Mouse (Mus musculus) v-Abl transformed pro-B cells (cell line): Measurements from ENCODE around the gene Batf3.

Experiments used
- in situ Hi-C, 2 experiments: fragments of 400-800 bp; cut with MboI; formaldehyde crosslinking; loops; one replicate each; pipeline ENCODE4 v1.15.1; 2025; ENCODE audit not compliant: unreplicated experiment in 2 of 2

The Batf3 gene

DNA sequence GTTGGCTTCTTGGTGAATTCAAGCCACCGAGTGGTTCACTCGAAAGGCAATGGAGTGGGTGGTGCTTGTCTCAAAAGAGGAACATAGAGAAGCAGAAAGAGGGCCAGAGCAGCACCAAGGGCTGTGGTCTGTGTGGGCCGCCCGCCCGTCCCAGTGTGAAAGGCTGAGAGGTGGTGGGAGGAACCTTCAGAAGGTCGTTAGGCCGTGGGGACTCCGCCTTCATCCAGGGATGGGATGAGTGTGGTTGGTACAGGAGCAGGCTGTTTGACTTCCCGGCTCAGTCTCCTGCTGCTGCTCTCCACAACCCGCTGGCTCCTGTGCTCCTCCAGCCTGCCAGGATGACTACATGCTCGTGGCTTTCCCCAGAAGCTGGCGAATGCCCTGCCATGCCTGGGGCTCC lies 12.1 kb upstream of the Batf3 start:
- in situ Hi-C loops, result loop anchor here (5.0 kb wide), 3 partner anchors 87 to 197 kb away; no protein-coding TSS in a partner anchor

DNA sequence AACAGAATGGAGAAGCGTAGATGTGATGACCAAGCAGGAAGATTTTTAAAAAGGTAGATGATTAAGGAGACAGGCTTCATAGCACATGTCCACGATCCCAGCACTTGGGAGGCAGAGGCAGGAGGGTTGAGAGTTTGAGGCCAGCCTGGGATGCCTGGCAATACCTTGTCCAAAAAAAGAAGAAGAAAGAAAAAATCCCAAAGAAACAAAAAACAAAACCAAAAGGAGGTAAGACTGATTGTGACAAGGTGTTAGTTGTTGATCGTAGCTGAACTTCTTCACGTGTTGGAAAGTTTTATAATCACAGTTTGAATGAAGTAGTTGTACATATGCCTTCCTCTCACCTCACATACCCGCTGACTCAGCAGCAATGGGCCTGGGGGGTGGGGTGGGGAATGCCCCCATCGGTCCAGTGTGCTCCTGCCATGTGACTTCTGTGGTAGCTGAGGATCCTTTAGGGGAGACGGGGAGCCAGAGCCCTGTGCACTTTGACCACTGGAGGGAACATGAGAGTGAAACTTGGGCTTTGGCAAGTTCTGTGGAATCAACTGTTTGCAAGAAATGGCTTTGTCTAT lies 11.3 kb upstream of the Batf3 start:
- in situ Hi-C loops, result loop anchor here (5.0 kb wide), 3 partner anchors 86 to 196 kb away; no protein-coding TSS in a partner anchor

DNA sequence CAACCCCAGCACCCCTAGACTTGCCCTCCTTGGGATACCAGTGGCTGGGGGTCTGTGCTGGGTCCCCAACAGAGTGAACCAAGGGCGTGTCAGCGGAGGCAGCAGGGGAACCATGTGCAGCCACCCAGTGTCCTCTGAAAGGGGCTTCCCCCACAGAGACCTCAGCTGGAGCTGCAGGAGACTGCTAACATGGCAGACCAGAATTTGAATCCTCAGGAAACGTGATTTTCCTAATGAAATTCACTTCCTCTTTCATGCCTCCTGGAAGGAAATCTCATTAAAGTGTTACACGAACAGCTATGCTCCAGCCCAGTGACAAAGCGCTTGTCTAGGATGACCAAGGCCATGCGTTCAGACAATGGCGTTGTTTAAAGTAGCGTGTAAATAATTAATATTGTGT lies 10.7 kb upstream of the Batf3 start:
- in situ Hi-C loops, result loop anchor here (5.0 kb wide), 3 partner anchors 85 to 195 kb away; no protein-coding TSS in a partner anchor

DNA sequence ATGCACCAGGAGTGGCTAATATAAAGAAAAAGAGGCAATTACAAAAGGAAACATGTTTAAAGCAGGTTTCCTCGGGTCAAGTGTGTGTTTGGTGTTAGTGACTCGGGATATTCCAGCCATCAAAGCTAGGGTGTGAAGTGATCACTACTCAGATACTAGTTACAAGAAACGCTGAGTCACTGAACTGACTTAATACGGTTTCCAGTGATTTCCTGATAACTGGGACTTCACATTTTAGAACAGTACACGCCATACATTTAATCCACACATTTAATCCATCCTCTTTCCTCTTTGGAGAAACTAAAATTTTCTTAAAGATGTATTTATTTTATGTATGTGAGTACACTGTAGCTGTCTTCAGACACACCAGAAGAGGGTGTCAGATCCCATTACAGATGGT lies 9.7 kb upstream of the Batf3 start:
- in situ Hi-C loops, result loop anchor here (5.0 kb wide), 3 partner anchors 84 to 194 kb away; no protein-coding TSS in a partner anchor

DNA sequence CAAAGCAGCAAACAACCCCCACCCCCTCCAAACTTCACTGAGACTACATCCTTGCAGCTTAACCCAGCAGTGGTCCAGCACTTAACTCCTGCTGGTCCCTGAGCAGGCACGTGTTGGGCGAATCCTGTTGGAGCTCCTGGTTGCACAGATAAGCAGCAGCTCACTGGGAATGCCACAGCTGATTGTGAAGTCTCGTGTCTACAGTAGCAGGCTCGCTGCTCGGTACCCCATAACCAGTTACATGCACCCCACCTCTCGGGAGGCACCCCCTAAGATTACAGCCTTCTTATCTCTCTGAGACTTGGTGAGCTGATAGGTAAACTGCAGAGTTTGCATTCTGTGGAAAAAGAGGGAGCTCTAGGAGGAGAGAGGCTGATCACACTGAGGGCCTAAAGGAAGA lies 8.3 kb upstream of the Batf3 start:
- in situ Hi-C loops, result loop anchor here (5.0 kb wide), 3 partner anchors 83 to 193 kb away; no protein-coding TSS in a partner anchor

DNA sequence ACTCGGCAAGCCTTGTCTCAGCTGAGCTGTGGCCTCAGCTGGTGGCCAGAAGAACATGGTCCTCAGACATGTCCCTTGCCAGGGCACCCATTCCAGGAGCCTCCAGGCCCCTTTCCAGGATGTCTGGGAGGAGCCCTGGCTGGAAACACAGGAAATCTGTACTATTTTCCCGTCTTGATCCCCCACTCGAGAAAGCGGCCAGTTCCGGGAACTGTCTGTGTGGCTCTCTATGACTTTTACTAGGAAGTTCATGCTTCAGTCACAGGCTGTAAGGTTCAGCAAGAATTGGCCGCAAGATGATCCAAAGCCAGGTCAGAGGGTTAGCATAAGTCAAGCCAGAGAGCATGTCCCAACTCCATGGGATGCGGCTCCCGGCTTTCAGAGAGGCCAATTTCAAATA lies 5.6 kb upstream of the Batf3 start:
- in situ Hi-C loops, result no loop called here

DNA sequence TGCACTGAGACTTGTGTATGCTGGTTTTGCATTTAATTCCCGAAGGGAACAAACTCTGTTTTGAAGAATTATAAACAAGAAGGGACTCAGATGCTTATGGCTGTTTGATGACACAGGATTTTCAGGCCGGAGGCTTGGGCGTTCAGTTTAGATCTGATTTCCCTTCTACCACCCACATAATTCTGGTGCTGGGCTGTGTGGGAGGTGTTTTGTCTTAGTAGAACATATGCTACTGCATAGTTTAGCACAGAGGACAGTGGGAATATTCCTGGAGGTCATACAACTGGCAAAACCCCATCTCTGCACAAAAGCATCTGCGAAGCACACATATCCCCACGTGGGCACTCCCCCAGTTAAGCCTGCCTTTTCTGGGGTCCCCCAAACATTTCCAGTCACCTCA lies 4.1 kb upstream of the Batf3 start:
- in situ Hi-C loops, result no loop called here

DNA sequence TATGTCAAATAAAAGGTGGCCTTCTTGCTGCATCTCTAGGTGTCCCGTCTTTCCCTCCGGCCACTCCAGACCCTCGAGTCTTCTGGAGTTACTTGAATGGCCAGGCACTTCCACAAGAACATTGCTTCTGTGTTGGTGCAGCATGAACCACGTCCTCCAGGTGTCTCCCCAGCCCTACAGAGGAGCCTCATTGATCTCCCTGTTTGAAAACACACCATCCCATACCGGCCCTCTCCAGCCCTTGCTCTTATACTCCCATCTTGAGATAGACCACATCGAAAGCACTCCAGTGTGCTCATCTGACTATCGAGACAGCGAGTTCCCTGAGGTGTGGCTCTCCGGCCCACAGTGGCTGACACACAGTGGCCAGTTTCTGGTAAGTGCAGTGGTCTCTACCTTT lies 2.6 kb upstream of the Batf3 start:
- in situ Hi-C loops, result loop anchor here in 1 of 2 experiments (5.0 kb wide), 1 partner anchor 472 kb away; no protein-coding TSS in a partner anchor

DNA sequence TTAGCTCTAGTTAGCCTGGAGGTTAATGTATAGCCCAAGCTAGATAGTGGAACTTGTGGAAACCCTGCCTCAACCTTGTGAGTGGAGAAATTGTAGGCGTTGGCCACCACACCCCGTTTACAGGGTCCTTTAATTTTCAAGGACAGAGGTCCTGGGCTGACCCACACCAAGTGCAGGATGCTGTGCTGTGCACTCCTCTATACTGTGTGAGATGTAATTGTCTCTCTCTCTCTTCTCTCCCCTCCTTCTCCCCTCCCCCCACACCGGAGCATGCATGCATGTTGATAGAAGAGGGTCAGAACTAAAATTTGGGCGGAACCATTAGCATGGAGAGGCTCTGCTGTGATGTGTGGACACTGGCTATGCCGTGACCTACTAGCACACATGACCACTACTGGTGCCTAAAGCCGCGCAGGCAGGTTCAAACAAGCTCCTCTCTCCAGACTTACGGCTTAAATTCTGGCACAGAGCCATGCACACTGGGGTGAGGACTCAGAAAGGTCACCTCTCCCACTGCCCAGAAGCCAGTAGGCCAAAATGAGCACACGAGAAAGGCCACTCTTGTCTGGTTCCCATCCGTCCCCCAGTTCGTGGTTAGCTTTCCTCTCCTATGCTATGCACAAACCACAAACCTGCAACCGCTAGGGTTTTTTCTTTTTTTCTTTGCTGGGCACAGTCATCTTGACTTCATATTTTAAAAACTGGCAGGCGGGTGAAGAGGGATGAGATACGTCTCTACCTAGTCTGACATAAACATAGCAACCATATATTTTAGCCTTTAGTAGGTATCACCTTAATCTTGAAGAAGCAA lies 571 bp upstream of the Batf3 start:
- in situ Hi-C loops, result loop anchor here in 1 of 2 experiments (5.0 kb wide), 1 partner anchor 470 kb away; no protein-coding TSS in a partner anchor

DNA sequence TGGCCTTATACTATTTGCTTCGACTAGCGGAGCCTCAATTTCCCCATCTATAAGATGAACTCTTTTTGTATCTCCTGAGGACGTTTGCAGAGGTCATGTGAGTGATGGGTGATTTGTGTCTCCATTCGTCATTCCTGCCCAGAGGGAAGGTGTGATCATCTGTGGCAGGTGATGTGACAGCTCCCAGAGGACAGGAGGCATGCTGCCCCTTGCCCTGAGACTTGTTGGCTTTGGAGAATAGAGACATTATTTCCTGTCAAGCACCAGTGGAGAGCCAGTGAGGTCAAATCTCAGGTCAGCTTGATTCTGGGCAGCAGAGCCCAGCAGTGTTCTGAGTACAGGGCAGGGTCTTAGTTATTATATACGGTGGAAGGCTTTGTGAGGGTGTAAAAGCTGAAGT lies 1.5 kb downstream of the Batf3 start:
- in situ Hi-C loops, result loop anchor here in 1 of 2 experiments (5.0 kb wide), 1 partner anchor 468 kb away; no protein-coding TSS in a partner anchor

DNA sequence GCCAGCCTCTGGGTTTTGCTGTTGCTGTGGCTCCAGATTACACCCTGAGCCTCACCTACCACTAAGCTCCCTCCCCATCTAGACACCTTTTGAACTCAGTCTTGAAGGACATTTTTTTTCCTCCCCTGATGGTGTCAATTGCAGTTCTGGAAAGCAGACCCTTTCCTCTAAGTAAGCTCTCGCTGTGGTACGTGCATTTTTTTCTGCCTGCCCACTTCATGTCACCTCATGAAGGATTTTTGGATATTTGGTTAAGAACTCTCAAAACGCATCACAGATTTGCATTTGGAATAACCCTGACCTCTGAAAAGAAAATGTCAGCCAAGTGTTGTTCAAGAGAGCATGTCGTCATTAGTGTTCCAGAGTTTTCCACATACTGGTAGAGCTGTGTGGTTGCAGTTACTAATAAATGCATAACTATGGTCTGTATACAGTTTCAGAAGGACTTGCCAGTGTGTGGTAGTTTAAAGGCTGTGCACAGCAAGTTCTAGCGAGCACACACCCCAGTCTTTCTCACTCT lies 2.2 kb downstream of the Batf3 start:
- in situ Hi-C loops, result loop anchor here in 1 of 2 experiments (5.0 kb wide), 1 partner anchor 467 kb away; no protein-coding TSS in a partner anchor

DNA sequence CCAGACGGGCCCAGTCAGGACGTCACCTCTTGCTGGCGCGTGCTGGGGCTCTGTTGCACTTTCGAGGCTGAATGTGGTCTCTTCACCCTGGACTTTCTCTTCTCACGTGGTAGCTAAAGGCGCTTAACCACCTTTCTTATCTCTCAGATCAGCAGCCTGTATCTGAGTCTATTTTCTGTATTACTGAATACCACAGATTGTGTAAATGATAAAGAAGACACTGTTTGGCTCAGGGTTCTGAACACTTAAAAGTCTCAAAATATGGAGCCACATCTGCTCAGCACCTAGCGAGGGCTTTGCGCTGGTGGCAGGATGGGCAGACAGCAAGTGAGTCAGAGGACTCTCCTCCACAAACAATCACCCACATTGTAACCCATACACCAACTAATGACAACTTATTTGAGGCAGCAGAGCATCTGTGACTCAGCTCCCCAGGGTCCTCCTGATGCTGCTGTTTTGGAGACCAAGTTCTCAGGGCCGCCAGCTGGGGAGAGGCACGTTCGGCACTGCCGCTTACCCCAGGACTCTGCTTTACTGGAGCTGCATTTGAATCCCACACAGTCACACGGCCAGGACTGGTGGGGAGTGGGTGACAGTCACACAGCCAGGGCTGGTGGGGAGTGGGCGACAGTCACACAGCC lies 5.2 kb downstream of the Batf3 start:
- in situ Hi-C loops, result no loop called here

DNA sequence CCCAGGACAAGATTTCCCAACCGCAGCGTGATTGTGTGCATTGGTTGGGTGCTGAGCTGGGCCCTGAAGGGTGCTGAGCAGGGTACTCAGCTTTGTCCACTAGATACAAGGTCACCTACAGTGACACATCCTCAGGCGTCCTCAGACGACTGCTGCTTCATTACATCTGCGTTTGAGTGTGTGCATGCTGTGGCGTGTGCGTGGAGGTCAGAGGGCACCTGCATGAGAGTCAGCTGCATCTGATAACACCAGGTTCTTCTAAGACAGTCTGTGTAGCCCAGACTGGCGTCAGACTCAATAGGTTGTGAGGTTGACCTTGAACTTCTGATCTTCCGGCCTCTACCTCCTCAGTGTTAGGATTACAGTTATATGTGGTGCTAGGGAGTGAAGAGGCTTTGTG lies 7.6 kb downstream of the Batf3 start:
- in situ Hi-C loops, result no loop called here

DNA sequence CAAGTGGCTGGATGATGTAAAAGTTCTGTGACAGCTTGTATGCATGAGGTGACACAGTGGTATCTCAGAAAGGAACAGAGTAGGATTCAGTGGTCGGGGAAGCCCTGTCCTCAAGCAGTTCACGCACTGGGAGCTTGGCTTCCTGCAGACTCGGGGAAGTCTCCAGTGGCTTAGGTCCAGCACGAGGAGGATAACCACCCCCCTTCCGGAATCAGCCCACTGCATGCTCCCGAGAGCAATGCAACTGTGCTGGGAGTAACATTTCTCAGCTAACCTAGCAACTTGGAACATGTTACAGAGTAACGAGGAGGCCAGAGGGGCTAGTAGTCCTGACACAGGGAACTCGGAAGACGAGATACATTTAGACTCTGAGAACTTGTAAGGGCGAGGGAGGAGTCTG lies 9.7 kb downstream of the Batf3 start:
- in situ Hi-C loops, result no loop called here

DNA sequence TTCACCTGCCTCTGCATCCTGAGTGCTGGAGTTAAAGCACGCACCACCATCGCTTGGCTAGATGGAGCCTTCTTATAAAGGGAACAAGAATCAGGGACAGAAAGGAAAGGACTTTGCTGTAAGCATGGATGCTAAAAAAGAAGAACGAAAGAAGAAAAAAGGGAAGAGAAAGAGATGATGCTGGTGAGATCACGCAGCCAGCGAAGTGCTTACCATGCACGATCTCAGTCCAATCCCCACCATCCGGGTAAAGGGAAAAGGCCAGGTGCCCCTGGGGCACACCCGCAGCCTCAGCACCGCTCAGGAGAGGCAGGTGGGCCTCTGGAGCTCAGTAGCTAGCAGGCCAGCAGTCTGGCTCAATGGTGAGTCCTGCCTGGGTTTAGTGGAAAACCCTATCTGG lies 12.3 kb downstream of the Batf3 start:
- in situ Hi-C loops, result no loop called here

DNA sequence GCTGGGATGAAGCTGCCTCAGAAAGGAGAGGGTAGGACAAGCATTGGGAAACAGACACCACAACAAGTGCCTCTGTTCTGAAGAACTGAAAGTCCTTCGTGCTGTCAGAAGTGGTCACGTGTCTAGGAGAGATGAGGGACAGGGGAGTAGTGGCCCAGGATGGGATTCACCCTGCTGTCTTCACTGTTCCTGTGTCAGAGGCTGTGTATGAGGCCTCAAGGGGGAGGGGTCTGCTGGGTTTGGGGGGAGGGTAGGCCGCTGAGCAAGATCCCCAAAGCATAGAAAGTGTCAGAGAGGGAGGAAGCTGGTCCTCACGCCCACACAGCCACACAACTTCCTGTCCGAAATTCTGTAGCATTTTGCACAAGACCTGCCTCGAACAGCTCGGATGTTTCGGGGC lies 13.5 kb downstream of the Batf3 start:
- in situ Hi-C loops, result no loop called here

DNA sequence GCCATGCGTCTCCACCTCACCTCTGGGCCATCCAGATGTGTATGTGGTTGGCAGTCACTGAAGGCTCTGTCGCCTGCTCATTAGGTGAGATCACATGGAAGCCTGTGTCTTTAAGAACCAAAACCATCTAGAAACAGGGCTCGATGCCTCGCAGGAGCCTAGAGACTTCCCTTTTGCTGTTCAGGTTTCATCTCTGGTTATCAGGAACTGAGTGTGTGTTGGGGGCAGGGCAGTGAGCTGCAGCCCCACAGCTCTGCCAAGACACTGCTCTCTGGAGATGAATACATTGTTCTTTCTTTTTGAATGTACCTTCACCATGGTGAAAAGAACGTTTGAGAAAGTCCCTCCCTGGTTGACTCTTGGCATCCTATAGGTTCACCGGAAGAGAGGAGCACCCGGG lies 17.2 kb downstream of the Batf3 start:
- in situ Hi-C loops, result no loop called here

DNA sequence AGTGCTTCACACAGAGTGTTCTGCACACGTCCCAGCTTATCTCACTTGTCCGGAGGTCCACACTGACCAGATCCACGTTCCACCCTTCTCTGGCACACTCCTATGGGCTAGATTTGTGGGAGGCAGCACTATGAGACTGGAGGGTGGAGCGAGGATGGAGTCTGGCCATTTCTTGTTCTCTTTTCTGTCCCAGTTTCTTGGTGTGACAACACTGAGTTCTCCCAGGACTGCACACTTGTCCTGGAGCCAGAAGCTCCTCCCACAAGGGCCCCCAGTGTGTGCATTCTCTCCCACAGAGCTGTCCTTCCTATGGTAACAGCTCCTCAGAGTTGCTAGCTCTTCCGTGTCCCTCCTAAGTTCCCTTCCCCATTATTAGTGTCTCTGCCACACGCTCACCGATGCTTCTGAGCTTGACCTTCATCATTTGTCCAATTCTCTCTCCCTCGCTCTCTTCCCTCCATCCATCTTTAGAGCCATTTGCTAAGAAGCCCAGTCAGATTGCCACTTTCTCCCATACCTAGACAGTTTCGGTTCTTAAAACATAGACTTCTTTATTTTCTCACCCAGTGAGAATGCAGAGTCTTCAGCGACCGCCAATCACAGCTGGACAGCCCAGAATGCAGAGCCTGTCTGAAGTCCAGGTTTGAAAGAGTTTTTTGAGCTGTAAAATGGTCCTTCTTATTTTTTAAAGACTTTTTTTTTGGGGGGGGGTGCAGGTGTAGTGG lies 18.0 kb downstream of the Batf3 start:
- in situ Hi-C loops, result no loop called here

DNA sequence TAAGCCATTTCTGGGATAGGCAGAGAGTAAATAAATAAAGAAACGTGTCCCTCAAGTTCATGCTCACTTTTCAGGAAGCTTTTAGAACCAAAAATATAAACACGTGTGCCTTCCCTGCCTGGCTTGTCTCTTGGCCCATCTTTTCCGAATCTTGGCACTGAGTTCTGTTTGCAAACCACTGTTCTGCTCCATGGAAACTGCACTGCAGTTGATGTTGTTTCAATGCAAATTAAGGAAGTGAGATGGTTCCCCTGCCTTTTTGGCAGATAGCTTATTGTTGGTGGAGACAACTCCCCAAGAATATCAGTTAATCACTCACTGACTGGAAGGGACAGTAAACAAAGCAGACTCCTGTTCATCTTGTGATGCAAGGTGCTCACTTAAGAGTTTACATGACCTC lies 25.1 kb downstream of the Batf3 start:
- in situ Hi-C loops, result no loop called here

DNA sequence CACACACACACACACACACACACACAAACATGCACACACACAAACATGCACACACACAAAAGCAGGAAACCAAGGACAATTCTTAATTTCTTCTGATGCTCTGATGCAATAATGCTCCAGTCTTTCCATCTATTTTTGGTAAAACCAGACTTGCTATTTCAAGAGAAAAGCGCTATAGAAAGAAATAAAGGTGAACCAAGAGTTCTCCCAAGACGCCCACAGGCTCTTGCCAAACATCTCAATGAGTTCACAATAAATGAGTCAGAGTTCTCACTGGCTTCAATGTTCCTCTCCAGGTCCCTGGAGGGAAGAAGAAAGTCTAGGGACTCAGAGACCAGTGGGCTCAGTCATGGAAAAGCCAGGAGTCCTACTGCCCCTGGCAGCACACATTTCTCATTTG lies 26.0 kb downstream of the Batf3 start:
- in situ Hi-C loops, result no loop called here
